Mouse (Mus musculus): ENCODE results near the gene Nid2. TPM values are rescaled to one million over a fixed set of nuclear protein-coding genes. Genes with fewer than 3 reads are reported as not detected.

Nid2 gene
- polyA plus RNA-seq, 1 experiment = 4.7 TPM

DNA sequence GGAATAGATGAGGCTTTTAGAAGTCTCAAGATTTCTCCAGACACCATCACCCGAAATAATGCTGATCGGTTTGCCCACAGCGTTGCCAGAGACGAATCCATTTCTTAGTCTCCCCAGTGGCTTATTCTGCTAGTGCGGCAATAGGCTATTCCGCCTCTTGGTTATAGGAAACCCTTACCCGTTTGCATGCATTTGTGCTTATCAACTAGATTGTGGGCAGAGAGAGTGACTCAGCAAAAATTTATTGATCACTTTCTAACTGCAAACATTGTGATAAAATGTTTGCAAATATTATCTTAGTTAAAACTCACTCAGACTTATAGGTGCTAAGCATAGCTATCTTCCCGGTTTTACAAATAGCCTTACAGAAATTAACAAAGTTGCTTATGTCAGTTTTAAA is 13.3 kb downstream of the Nid2 start:
- no peak for DNase-seq
- Histone ChIP-seq H3K27me3 (ENCODE audit: control insufficient read depth, insufficient read depth, low read length) (no peaks in the 10 kb centered on the region), H3K4me3 (ENCODE audit: control insufficient read depth, insufficient read depth, low read length) (no peak overlapping the region), H3K4me1 (replicated peaks; ENCODE audit: control insufficient read depth, insufficient read depth, low read length) (peaks cover under 1% of the 10 kb centered on the region; the same call in 1 of the 2 replicates), H3K27ac (ENCODE audit: control insufficient read depth, insufficient read depth, low read length) (no peak overlapping the region), H3K36me3 (ENCODE audit: control insufficient read depth, insufficient read depth, low read length) (no peaks in the 10 kb centered on the region)
- 88% methylated on average over 8 of the region's 8 CpGs for WGBS
- no peak for TF ChIP-seq CTCF (IDR thresholded peaks at IDR 0.05; ENCODE audit: borderline replicate concordance, control insufficient read depth, extremely low read depth, insufficient read depth, low read length, poor library complexity)
- TF ChIP-seq POLR2A (IDR thresholded peaks at IDR 0.05; ENCODE audit: control insufficient read depth, extremely low read depth, insufficient read depth, low read length, poor library complexity) = no peak

DNA sequence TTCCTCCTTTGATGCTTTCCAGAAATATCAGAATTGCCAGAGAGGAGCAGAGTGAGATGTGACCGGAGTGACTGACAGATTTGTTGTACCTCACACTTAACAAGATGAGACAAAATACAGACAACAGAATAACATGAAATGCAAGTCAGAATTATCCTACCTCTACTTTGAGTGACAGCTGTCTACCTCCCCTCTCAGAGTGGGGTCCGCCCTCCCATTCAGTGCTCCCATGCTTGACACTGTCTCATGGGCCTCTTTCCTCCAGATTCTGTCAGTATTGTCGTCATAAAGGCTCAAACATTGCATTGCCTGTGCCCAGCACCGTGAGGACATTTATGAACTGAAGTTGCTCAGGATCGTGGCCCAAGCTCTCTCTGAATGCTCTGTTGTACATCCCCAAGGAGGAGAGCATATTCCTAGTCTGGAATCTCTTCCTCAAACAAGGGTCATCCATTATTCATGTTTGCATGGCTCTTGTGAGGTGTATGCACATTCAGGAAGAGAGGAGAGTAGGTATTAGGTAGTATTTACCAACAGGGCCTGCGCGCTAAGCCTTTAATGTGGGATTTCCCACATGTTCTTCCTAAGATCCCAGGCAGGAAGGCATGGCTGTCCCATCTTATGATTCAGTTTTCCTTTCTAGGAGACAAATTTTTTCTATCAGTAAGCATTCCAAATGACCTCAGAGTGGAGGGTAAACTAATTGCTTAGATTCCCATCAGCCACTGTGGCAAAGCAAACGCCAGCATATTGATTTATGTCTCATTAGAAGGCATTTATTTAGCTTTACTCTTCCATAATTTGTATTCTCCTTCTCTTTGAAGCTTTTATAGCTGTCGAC is 14.7 kb downstream of the Nid2 start:
- Histone ChIP-seq H3K36me3 (ENCODE audit: control insufficient read depth, insufficient read depth, low read length) (no peaks in the 10 kb centered on the region), H3K4me3 (ENCODE audit: control insufficient read depth, insufficient read depth, low read length) (no peak overlapping the region), H3K4me1 (replicated peaks; ENCODE audit: control insufficient read depth, insufficient read depth, low read length) (no peaks in the 10 kb centered on the region), H3K27ac (ENCODE audit: control insufficient read depth, insufficient read depth, low read length) (no peak overlapping the region), H3K27me3 (ENCODE audit: control insufficient read depth, insufficient read depth, low read length) (no peaks in the 10 kb centered on the region)
- no peak for DNase-seq
- TF ChIP-seq POLR2A (IDR thresholded peaks at IDR 0.05; ENCODE audit: control insufficient read depth, extremely low read depth, insufficient read depth, low read length, poor library complexity) = no peak
- no peak for TF ChIP-seq CTCF (IDR thresholded peaks at IDR 0.05; ENCODE audit: borderline replicate concordance, control insufficient read depth, extremely low read depth, insufficient read depth, low read length, poor library complexity)
- 85% methylated on average over 9 of the region's 9 CpGs for WGBS

DNA sequence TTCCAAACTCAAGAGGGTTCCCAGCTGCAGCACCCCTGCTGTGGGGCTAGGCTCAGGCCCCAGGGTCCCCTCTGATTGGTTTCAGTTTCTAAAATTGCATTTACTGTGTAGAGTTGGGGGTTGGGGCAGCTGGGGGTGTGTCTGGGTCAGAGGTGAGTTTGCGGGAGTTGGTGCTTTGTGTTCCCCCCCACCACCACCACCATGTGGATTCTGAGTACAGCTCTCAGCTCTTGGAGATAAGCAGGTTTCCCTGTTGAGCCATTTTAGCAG is 15.2 kb downstream of the Nid2 start:
- Histone ChIP-seq H3K4me1 (replicated peaks; ENCODE audit: control insufficient read depth, insufficient read depth, low read length) (no peaks in the 10 kb centered on the region), H3K4me3 (ENCODE audit: control insufficient read depth, insufficient read depth, low read length) (no peak overlapping the region), H3K36me3 (ENCODE audit: control insufficient read depth, insufficient read depth, low read length) (no peaks in the 10 kb centered on the region), H3K27ac (ENCODE audit: control insufficient read depth, insufficient read depth, low read length) (no peak overlapping the region), H3K27me3 (ENCODE audit: control insufficient read depth, insufficient read depth, low read length) (no peaks in the 10 kb centered on the region)
- TF ChIP-seq POLR2A (IDR thresholded peaks at IDR 0.05; ENCODE audit: control insufficient read depth, extremely low read depth, insufficient read depth, low read length, poor library complexity) = no peak
- no peak for TF ChIP-seq CTCF (IDR thresholded peaks at IDR 0.05; ENCODE audit: borderline replicate concordance, control insufficient read depth, extremely low read depth, insufficient read depth, low read length, poor library complexity)
- 81% methylated on average over 1 of the region's 1 CpGs for WGBS
- DNase-seq = no peak

DNA sequence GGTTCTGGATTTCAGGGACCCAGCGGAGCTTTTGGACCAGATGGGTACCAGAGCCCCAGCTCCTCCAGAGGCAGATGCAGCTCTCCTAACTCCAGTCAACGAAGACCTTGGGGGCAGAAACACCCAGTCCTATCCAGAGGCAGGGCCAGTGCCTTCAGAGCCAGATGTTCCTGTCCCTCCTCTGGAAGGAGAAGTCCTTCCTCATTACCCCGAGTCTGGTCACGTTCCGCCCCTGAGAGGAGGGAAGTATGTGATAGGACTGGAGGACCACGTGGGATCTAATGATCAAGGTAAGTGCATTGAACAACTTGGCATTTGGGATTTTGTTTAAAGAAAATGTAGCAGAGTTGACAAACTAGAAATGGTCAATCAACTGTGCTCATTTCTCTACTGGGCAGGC is 17.6 kb downstream of the Nid2 start:
- no peak overlapping the region for H3K4me3 ChIP-seq (ENCODE audit: control insufficient read depth, insufficient read depth, low read length)
- WGBS = 93% methylated on average over 6 of the region's 6 CpGs
- H3K27ac ChIP-seq (ENCODE audit: control insufficient read depth, insufficient read depth, low read length) = no peak overlapping the region
- no peaks in the 10 kb centered on the region for H3K4me1 ChIP-seq (replicated peaks; ENCODE audit: control insufficient read depth, insufficient read depth, low read length)
- DNase-seq = no peak
- TF ChIP-seq CTCF (IDR thresholded peaks at IDR 0.05; ENCODE audit: borderline replicate concordance, control insufficient read depth, extremely low read depth, insufficient read depth, low read length, poor library complexity) = no peak
- no peak for TF ChIP-seq POLR2A (IDR thresholded peaks at IDR 0.05; ENCODE audit: control insufficient read depth, extremely low read depth, insufficient read depth, low read length, poor library complexity)
- no peaks in the 10 kb centered on the region for H3K27me3 ChIP-seq (ENCODE audit: control insufficient read depth, insufficient read depth, low read length)
- no peaks in the 10 kb centered on the region for H3K36me3 ChIP-seq (ENCODE audit: control insufficient read depth, insufficient read depth, low read length)

DNA sequence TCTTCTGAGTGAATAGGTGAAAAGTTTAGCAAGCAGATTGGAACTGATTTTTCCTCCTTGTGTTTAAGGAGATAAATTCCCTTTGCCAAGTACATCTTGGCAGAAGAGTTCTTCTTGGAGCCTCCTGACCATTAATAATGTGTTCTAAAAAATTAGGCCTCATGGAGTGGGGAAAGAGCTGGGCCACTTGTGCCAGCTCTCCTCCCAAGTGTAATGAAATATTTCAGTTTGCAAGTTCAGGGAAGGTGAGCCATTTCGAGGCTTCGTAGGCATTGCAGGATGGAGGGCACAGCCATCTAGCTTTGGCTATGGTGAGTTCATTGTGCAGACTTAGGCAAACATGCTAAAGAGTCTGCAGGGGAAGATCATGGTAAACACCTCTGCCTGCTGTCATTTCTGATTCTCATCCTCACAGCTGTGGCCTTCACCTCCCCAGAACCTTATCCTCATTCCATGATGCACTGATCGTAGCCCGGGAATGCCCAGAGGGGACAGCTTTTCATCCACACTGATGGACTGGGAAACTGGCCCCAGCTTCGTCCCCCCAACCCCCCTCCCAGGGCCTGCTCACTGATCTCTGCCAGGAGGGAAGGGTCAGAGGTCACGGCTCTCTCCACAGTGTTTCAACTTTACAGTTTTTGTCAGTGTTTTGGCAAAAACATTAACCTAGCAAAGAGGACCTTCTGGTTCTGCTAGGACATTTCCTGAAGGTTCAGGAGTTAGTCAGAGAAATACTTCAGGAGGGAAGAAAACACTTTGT is 18.6 kb downstream of the Nid2 start:
- 96% methylated on average over 6 of the region's 6 CpGs for WGBS
- Histone ChIP-seq H3K27ac (ENCODE audit: control insufficient read depth, insufficient read depth, low read length) (no peak overlapping the region), H3K4me3 (ENCODE audit: control insufficient read depth, insufficient read depth, low read length) (no peak overlapping the region), H3K27me3 (ENCODE audit: control insufficient read depth, insufficient read depth, low read length) (no peaks in the 10 kb centered on the region), H3K36me3 (ENCODE audit: control insufficient read depth, insufficient read depth, low read length) (no peaks in the 10 kb centered on the region), H3K4me1 (replicated peaks; ENCODE audit: control insufficient read depth, insufficient read depth, low read length) (no peaks in the 10 kb centered on the region)
- DNase-seq = no peak
- TF ChIP-seq CTCF (IDR thresholded peaks at IDR 0.05; ENCODE audit: borderline replicate concordance, control insufficient read depth, extremely low read depth, insufficient read depth, low read length, poor library complexity) = no peak
- TF ChIP-seq POLR2A (IDR thresholded peaks at IDR 0.05; ENCODE audit: control insufficient read depth, extremely low read depth, insufficient read depth, low read length, poor library complexity) = no peak

DNA sequence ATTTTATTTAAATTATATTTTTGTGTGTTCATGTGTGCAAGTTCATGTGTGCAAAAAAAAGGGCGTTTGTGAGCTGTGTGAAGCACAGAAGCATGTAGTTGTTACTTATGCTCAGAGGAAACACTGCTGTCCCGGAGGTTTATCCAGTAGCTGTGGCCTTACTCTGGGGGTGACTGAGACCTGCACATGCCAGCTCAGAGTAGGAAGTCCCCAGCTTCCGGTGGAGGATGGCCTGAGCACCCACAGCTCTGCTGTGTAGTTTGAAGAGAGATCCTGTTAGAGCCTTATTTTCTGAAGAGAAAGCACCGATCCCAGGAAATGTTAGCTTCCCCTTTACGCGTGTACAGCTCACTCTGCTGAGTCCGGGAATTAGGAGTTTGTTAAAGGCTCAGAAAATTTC is 20.1 kb downstream of the Nid2 start:
- WGBS = 20% methylated on average over 7 of the region's 7 CpGs
- Histone ChIP-seq H3K4me3 (ENCODE audit: control insufficient read depth, insufficient read depth, low read length) (no peak overlapping the region), H3K4me1 (replicated peaks; ENCODE audit: control insufficient read depth, insufficient read depth, low read length) (no peaks in the 10 kb centered on the region), H3K27ac (ENCODE audit: control insufficient read depth, insufficient read depth, low read length) (no peak overlapping the region), H3K27me3 (ENCODE audit: control insufficient read depth, insufficient read depth, low read length) (no peaks in the 10 kb centered on the region), H3K36me3 (ENCODE audit: control insufficient read depth, insufficient read depth, low read length) (no peaks in the 10 kb centered on the region)
- DNase-seq = peak; percentile 4
- no peak for TF ChIP-seq POLR2A (IDR thresholded peaks at IDR 0.05; ENCODE audit: control insufficient read depth, extremely low read depth, insufficient read depth, low read length, poor library complexity)
- no peak for TF ChIP-seq CTCF (IDR thresholded peaks at IDR 0.05; ENCODE audit: borderline replicate concordance, control insufficient read depth, extremely low read depth, insufficient read depth, low read length, poor library complexity)
